Mouse (Mus musculus): Measurements from ENCODE around the gene Nek2. TPM values are rescaled to one million over a fixed set of nuclear protein-coding genes. Genes with fewer than 3 reads are reported as not detected.

The Nek2 gene
- total and polyA plus RNA-seq, 2 experiments: 0.28 to 0.46 TPM

DNA sequence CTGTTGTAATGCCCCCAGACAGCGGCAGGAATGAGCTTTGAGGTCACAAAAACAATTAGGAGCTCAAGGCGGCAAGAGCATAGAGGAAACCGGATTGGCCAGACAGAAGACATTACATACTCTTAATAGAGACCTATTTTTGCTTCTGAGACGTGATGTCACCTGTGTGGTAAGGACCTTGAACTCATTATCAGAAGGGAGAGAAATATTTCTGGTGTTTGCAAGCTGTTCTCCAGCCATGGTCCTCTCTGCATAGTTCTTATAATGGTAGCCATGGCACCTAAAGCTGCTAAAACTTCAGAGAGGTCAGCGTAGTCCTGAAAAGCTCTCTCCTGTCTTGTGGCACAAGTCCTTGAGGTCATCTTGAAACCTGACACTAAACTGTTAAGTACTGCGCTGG, 35.0 kb upstream of the Nek2 start:
- H3K27me3 ChIP-seq (ENCODE audit: control insufficient read depth, insufficient read depth, low read length): no peaks in the 10 kb centered on the region
- 69% methylated on average over 6 of the region's 6 CpGs for WGBS
- H3K4me3 ChIP-seq (ENCODE audit: insufficient read depth, low read depth, low read length): no peak overlapping the region
- no peak for DNase-seq (ENCODE audit: extremely low read depth, low read depth, low spot score)
- no peak overlapping the region for H3K9ac ChIP-seq (ENCODE audit: low read depth, low read length)
- TF ChIP-seq POLR2A (IDR thresholded peaks at IDR 0.05; ENCODE audit: extremely low read depth, insufficient read depth, low read length) (no peak), CTCF (IDR thresholded peaks at IDR 0.05; ENCODE audit: low read depth, low read length) (no peak)
- no peak overlapping the region for H3K27ac ChIP-seq (replicated peaks; ENCODE audit: insufficient read depth, low read depth, low read length)
- H3K36me3 ChIP-seq (ENCODE audit: control insufficient read depth, insufficient read depth, low read length): no peaks in the 10 kb centered on the region
- no peaks in the 10 kb centered on the region for H3K79me2 ChIP-seq (ENCODE audit: control insufficient read depth, insufficient read depth, low read length)
- H3K4me1 ChIP-seq (ENCODE audit: control insufficient read depth, insufficient read depth, low read length): no peaks in the 10 kb centered on the region

DNA sequence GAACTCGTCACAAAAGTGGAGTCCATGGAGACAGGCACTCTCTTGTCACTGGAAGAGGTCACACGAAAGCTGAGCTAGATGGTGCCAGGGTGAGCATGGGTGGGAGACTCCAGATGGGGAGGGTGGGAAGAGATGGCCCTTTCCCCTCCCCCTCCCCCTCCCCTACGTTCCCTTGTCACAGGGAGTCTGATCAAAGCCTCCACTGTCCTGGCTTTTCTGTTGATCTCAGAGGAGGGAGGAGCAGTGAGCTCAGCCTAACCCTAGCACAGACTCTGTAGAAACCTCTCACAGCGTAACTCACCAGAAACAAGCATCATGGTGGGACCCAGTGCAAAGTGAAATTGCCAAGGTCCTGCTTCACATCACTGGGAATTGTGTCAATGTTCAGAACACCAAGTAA, 33.9 kb upstream of the Nek2 start:
- TF ChIP-seq POLR2A (IDR thresholded peaks at IDR 0.05; ENCODE audit: extremely low read depth, insufficient read depth, low read length): no peak
- no peak for TF ChIP-seq CTCF (IDR thresholded peaks at IDR 0.05; ENCODE audit: low read depth, low read length)
- WGBS: 59% methylated on average over 4 of the region's 4 CpGs
- Histone ChIP-seq H3K27ac (replicated peaks; ENCODE audit: insufficient read depth, low read depth, low read length) (no peak overlapping the region), H3K4me1 (ENCODE audit: control insufficient read depth, insufficient read depth, low read length) (no peaks in the 10 kb centered on the region), H3K4me3 (ENCODE audit: insufficient read depth, low read depth, low read length) (no peak overlapping the region), H3K27me3 (ENCODE audit: control insufficient read depth, insufficient read depth, low read length) (no peaks in the 10 kb centered on the region), H3K9ac (ENCODE audit: low read depth, low read length) (no peak overlapping the region), H3K36me3 (ENCODE audit: control insufficient read depth, insufficient read depth, low read length) (no peaks in the 10 kb centered on the region), H3K79me2 (ENCODE audit: control insufficient read depth, insufficient read depth, low read length) (no peaks in the 10 kb centered on the region)
- DNase-seq (ENCODE audit: extremely low read depth, low read depth, low spot score): no peak

DNA sequence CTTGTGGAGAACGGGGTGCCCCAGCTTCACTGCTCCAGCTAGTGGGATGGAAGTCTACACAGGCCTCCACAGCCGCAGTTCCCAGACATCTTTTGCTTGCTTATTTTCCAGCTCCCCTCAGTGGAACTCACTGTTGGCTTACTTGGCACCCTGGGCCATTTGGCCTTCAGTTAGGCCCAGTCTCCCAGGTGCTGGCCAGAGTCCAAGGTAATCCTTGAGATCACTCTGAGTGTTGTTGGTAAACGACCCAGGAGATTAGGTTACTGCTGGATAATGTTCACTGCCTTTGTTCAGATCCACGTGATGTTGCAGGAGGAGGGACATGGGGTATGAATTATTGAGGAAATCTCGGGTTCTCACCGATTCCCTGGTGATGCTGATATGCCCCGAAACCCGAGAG, 28.3 kb upstream of the Nek2 start:
- TF ChIP-seq CTCF (IDR thresholded peaks at IDR 0.05; ENCODE audit: low read depth, low read length) (no peak), POLR2A (IDR thresholded peaks at IDR 0.05; ENCODE audit: extremely low read depth, insufficient read depth, low read length) (no peak)
- no peak overlapping the region for H3K4me3 ChIP-seq (ENCODE audit: insufficient read depth, low read depth, low read length)
- H3K36me3 ChIP-seq (ENCODE audit: control insufficient read depth, insufficient read depth, low read length): no peaks in the 10 kb centered on the region
- H3K27ac ChIP-seq (replicated peaks; ENCODE audit: insufficient read depth, low read depth, low read length): peak overlapping the region; percentile 82
- 79% methylated on average over 8 of the region's 8 CpGs for WGBS
- no peaks in the 10 kb centered on the region for H3K79me2 ChIP-seq (ENCODE audit: control insufficient read depth, insufficient read depth, low read length)
- H3K27me3 ChIP-seq (ENCODE audit: control insufficient read depth, insufficient read depth, low read length): no peaks in the 10 kb centered on the region
- H3K4me1 ChIP-seq (ENCODE audit: control insufficient read depth, insufficient read depth, low read length): peaks cover 11% of the 10 kb centered on the region
- DNase-seq (ENCODE audit: extremely low read depth, low read depth, low spot score): no peak
- H3K9ac ChIP-seq (ENCODE audit: low read depth, low read length): no peak overlapping the region

GRCm38 (mm10) chr1:191793888-191794532, 27.2 kb upstream of the Nek2 start:
- WGBS: 18% methylated on average over 7 of the region's 7 CpGs
- no peaks in the 10 kb centered on the region for H3K36me3 ChIP-seq (ENCODE audit: control insufficient read depth, insufficient read depth, low read length)
- no peak overlapping the region for H3K9ac ChIP-seq (ENCODE audit: low read depth, low read length)
- peaks cover 11% of the 10 kb centered on the region for H3K4me1 ChIP-seq (ENCODE audit: control insufficient read depth, insufficient read depth, low read length)
- no peaks in the 10 kb centered on the region for H3K27me3 ChIP-seq (ENCODE audit: control insufficient read depth, insufficient read depth, low read length)
- peak; percentile 94 for DNase-seq (ENCODE audit: extremely low read depth, low read depth, low spot score)
- peak overlapping the region; percentile 82 for H3K27ac ChIP-seq (replicated peaks; ENCODE audit: insufficient read depth, low read depth, low read length)
- TF ChIP-seq CTCF (IDR thresholded peaks at IDR 0.05; ENCODE audit: low read depth, low read length) (no peak), POLR2A (IDR thresholded peaks at IDR 0.05; ENCODE audit: extremely low read depth, insufficient read depth, low read length) (no peak)
- H3K4me3 ChIP-seq (ENCODE audit: insufficient read depth, low read depth, low read length): no peak overlapping the region
- H3K79me2 ChIP-seq (ENCODE audit: control insufficient read depth, insufficient read depth, low read length): no peaks in the 10 kb centered on the region

DNA sequence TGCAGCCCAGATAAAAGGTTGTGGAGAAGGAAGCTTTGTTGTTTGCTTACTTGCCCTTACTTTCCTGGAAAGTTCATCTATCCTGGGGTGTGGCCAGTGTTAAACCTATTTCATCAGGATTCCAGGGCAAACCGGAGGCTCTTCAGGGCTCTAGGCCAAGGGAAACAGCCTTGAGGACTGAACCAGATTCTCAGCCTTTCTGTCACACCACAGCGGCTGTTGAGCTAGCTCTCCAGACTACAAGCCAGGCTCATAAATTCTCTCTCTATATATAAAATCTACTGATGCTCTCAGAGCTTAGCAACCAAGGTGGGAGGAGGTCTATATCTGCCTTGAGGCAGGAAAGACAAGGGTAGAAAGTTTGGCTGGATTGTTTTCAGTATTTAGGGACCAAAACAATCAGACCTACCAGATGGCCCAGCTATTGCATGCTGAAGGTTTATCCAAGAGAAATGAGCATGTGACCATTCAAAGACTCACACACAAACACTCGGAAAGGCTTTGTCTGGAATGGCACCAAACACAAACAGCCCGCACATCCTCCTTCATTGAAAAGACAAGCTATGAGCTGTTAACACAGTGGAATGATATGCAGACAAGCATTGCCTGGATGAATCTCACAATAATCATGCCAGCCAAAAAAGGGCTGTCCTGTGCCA, 24.9 kb upstream of the Nek2 start:
- WGBS: 74% methylated on average over 4 of the region's 4 CpGs
- H3K27ac ChIP-seq (replicated peaks; ENCODE audit: insufficient read depth, low read depth, low read length): no peak overlapping the region
- H3K4me3 ChIP-seq (ENCODE audit: insufficient read depth, low read depth, low read length): no peak overlapping the region
- no peak for DNase-seq (ENCODE audit: extremely low read depth, low read depth, low spot score)
- no peaks in the 10 kb centered on the region for H3K27me3 ChIP-seq (ENCODE audit: control insufficient read depth, insufficient read depth, low read length)
- TF ChIP-seq CTCF (IDR thresholded peaks at IDR 0.05; ENCODE audit: low read depth, low read length): no peak
- TF ChIP-seq POLR2A (IDR thresholded peaks at IDR 0.05; ENCODE audit: extremely low read depth, insufficient read depth, low read length): no peak
- H3K4me1 ChIP-seq (ENCODE audit: control insufficient read depth, insufficient read depth, low read length): peaks cover 11% of the 10 kb centered on the region
- no peaks in the 10 kb centered on the region for H3K36me3 ChIP-seq (ENCODE audit: control insufficient read depth, insufficient read depth, low read length)
- no peak overlapping the region for H3K9ac ChIP-seq (ENCODE audit: low read depth, low read length)
- no peaks in the 10 kb centered on the region for H3K79me2 ChIP-seq (ENCODE audit: control insufficient read depth, insufficient read depth, low read length)
